Mouse (Mus musculus) G1E (cell line): ENCODE measurements around the gene Coro2a. TPM values are rescaled to one million over a fixed set of nuclear protein-coding genes. Genes with fewer than 3 reads are reported as not detected.
A peak's percentile ranks its signal among the peaks of the same experiment; 100 is the strongest.

Experiments used
- ATAC-seq: 2 replicates; pipeline ENCODE4 v1.8.0; 2016; ENCODE audit warnings: mild to moderate bottlenecking; ENCODE audit not compliant: insufficient number of reproducible peaks, poor library complexity, low FRiP score, severe bottlenecking; ENCODE audit errors: extremely low read depth
- DNase-seq: peaks from one replicate; pipeline ENCODE4 v3.0.0; 2012; ENCODE audit warnings: low spot score
- H3K27me3 ChIP-seq: 2 replicates; pipeline ENCODE4 v1.6.1; 2012; ENCODE audit warnings: mild to moderate bottlenecking, low read length, inconsistent platforms; ENCODE audit not compliant: insufficient read depth
- H3K36me3 ChIP-seq: replicated peaks from 2 replicates; pipeline ENCODE3; 2012; ENCODE audit warnings: mild to moderate bottlenecking, inconsistent platforms
- H3K4me1 ChIP-seq: 2 replicates; pipeline ENCODE4 v1.6.1; 2012; ENCODE audit warnings: low read depth, low read length, inconsistent platforms, mixed read lengths; ENCODE audit not compliant: insufficient read depth
- H3K4me3 ChIP-seq: 2 replicates; pipeline ENCODE4 v1.5.1; 2012; ENCODE audit warnings: low read depth, mild to moderate bottlenecking, inconsistent platforms, low read length, moderate library complexity, mixed read lengths
- H3K9me3 ChIP-seq: replicated peaks from 2 replicates; pipeline ENCODE4 v1.6.1; 2012; ENCODE audit warnings: inconsistent platforms
- CTCF ChIP-seq: IDR thresholded peaks from 2 replicates; pipeline ENCODE4 v1.5.1; 2012; ENCODE audit warnings: low read depth, low read length, inconsistent platforms, mixed read lengths
- GATA1 ChIP-seq: IDR thresholded peaks from 2 replicates; pipeline ENCODE4 v1.6.1; 2012; ENCODE audit warnings: borderline replicate concordance, low read length, inconsistent platforms, mixed read lengths
- GATA2 ChIP-seq: IDR thresholded peaks from 2 replicates; pipeline ENCODE4 v1.6.1; 2012; ENCODE audit warnings: low read depth, low read length, inconsistent platforms, borderline replicate concordance
- POLR2AphosphoS5 ChIP-seq: IDR thresholded peaks from 2 replicates; pipeline ENCODE4 v1.6.1; 2012; ENCODE audit warnings: low read depth, low read length, inconsistent platforms; ENCODE audit not compliant: insufficient replicate concordance
- TAL1 ChIP-seq: conservative IDR thresholded peaks from 2 replicates; pipeline ENCODE4 v1.6.1; 2012; ENCODE audit warnings: low read depth, low read length, inconsistent platforms, mixed read lengths
- polyA plus RNA-seq: library from polyadenylated mRNA; stranded (reverse); fragments of >175 nt; gene quantifications from 2 replicates; pipeline ENCODE4 v1.2.3, GENCODE M21; 2012
- total RNA-seq, 2 experiments: library from RNA; stranded (forward) in 1 of 2; stranded (reverse) in 1 of 2; fragments of 200-1000 nt in 1 of 2; fragments of >200 nt in 1 of 2; fragmentation: Nextera tagmentation in 1 of 2; gene quantifications; 2 replicates each; pipeline ENCODE4 v1.2.3; 2014 to 2017

The Coro2a gene
- total and polyA plus RNA-seq, 3 experiments: 79.5 to 501 (median 158) TPM

DNA sequence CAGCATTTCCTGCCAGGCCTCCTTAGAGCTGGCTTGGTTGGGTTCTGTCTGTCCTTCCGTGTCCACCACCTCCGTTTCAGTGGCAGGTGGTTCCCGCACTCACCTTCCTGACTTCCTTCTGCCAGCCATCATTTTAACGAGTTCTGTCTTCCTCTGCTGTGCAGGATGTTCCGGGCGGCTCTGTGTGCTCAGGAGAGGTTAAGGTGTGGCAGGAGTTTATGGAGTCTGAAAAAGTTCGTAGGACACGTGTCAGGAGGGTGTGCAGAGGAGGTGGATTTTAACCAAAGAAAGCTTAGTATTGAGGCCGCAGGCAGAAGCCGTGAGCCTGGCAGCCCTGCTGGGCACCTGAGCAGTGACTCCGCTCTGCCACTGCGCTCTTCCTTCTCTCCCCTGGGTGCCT, 106.5 kb downstream of the Coro2a start:
- peaks cover 23% of the 10 kb centered on the region for H3K4me1 ChIP-seq
- DNase-seq (no peak), ATAC-seq (no peak)
- no peak overlapping the region for H3K4me3 ChIP-seq
- H3K27me3 ChIP-seq: no peaks in the 10 kb centered on the region
- H3K9me3 ChIP-seq: no peaks in the 10 kb centered on the region
- H3K36me3 ChIP-seq: peaks cover 97% of the 10 kb centered on the region
- no peak for TF ChIP-seq GATA1
- no peak for TF ChIP-seq POLR2AphosphoS5
- TF ChIP-seq TAL1: no peak
- TF ChIP-seq GATA2: no peak
- TF ChIP-seq CTCF: no peak

- peaks cover 74% of the 10 kb centered on the region for H3K36me3 ChIP-seq
- TF ChIP-seq CTCF: no peak
- TF ChIP-seq POLR2AphosphoS5: no peak
- TF ChIP-seq TAL1: no peak
- TF ChIP-seq GATA1: no peak
- no peak for TF ChIP-seq GATA2
- peaks cover 25% of the 10 kb centered on the region for H3K4me1 ChIP-seq
- no peak overlapping the region for H3K4me3 ChIP-seq
- H3K9me3 ChIP-seq: no peaks in the 10 kb centered on the region
- H3K27me3 ChIP-seq: no peaks in the 10 kb centered on the region
- ATAC-seq (no peak), DNase-seq (no peak)
Measured at GRCm38 (mm10) chr4:46493071-46493470, 108.9 kb downstream of the Coro2a start.

DNA sequence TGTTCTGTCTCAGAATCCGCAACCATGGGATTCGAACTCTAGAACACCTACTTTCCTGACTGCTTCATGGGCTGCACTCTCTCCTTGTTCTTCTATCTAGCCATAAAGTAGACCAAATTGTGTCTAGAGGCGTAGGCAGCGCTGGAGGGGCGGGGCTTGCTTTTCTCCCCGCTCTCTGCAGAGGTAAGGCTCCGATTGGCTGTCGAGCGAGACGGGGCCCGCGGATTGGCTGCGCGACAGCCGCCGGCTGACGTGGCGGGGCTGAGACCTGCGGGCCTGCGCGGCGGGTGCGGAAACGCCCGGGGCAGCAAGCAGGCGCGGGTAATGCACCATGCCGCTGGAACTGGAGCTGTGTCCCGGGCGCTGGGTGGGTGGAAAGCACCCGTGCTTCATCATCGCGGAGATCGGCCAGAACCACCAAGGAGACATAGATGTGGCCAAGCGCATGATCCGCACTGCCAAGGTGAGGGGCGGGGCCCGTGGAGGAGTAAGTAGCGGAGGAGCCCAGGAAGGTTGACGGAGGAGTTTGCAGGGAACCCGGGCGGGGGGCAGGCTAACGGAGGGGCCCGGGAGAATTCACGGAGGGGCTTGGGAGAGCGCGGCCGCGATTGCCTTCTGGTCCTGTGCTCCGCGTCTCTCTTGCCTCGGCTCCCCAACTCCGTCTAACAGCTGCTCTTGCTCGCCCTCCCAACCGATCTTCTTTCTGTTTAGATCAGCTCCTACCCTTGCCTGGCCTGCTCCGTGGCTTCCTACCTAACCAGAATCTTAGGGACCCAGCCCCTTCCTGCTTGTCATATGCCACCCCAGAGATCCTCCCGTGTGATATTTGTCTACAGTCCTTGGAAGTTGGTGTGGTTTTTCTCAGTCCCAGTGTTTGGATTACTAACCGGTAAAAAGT, 112.7 kb downstream of the Coro2a start, which contains the start of gene Nans:
TSS of gene Nans (plus strand) at position 221 of the 898 bp plus-strand sequence.
- DNase-seq (peak; percentile 95), ATAC-seq (peak; percentile 82)
- Histone ChIP-seq H3K9me3 (no peaks in the 10 kb centered on the region), H3K36me3 (peaks cover 39% of the 10 kb centered on the region), H3K4me3 (peak within 1 kb of the TSS; percentile 95), H3K27me3 (no peaks in the 10 kb centered on the region), H3K4me1 (peaks cover 43% of the 10 kb centered on the region)
- no peak for TF ChIP-seq GATA1
- no peak for TF ChIP-seq TAL1
- TF ChIP-seq POLR2AphosphoS5: no peak
- no peak for TF ChIP-seq CTCF
- TF ChIP-seq GATA2: no peak

GRCm38 (mm10) chr4:46487348-46487747, 114.7 kb downstream of the Coro2a start:
- DNase-seq (no peak), ATAC-seq (no peak)
- Histone ChIP-seq H3K4me1 (peaks cover 56% of the 10 kb centered on the region), H3K9me3 (no peaks in the 10 kb centered on the region), H3K36me3 (peaks cover 20% of the 10 kb centered on the region), H3K4me3 (no peak overlapping the region), H3K27me3 (no peaks in the 10 kb centered on the region)
- no peak for TF ChIP-seq POLR2AphosphoS5
- no peak for TF ChIP-seq GATA1
- TF ChIP-seq CTCF: no peak
- TF ChIP-seq TAL1: no peak
- no peak for TF ChIP-seq GATA2

Other genes with a start within 250 kb of the Coro2a start
- 7.1 and 12.9 TPM in 2 replicates for gene Trmo, start 212.8 kb downstream of the Coro2a start, total RNA-seq (2014; fragmentation: Nextera tagmentation)
- gene Trmo, start 212.8 kb downstream of the Coro2a start, total RNA-seq (2017): 17.9 and 20.4 TPM in 2 replicates
- gene Trmo, start 212.8 kb downstream of the Coro2a start, polyA plus RNA-seq: 2.9 and 4.2 TPM in 2 replicates
- 39.3 and 132 TPM in 2 replicates for gene Hemgn, start 188.7 kb downstream of the Coro2a start, total RNA-seq (2014; fragmentation: Nextera tagmentation)
- gene Hemgn, start 188.7 kb downstream of the Coro2a start, total RNA-seq (2017): 20.9 and 24.3 TPM in 2 replicates
- gene Hemgn, start 188.7 kb downstream of the Coro2a start, polyA plus RNA-seq: 5.8 and 6.3 TPM in 2 replicates
- gene Anp32b, start 151.3 kb downstream of the Coro2a start, total RNA-seq (2014; fragmentation: Nextera tagmentation): 667 and 728 TPM in 2 replicates
- gene Anp32b, start 151.3 kb downstream of the Coro2a start, total RNA-seq (2017): 28.6 and 40.8 TPM in 2 replicates
- gene Anp32b, start 151.3 kb downstream of the Coro2a start, polyA plus RNA-seq: 900 and 1,076 TPM in 2 replicates
- gene Nans, start 113.0 kb downstream of the Coro2a start, total RNA-seq (2014; fragmentation: Nextera tagmentation): 63.1 and 64.9 TPM in 2 replicates
- 79.3 and 82.6 TPM in 2 replicates for gene Nans, start 113.0 kb downstream of the Coro2a start, total RNA-seq (2017)
- 55.0 and 57.1 TPM in 2 replicates for gene Nans, start 113.0 kb downstream of the Coro2a start, polyA plus RNA-seq
- 13.0 and 18.7 TPM in 2 replicates for gene Trim14, start 66.1 kb downstream of the Coro2a start, total RNA-seq (2014; fragmentation: Nextera tagmentation)
- gene Trim14, start 66.1 kb downstream of the Coro2a start, total RNA-seq (2017): 18.2 and 19.5 TPM in 2 replicates
- gene Trim14, start 66.1 kb downstream of the Coro2a start, polyA plus RNA-seq: 25.9 and 27.2 TPM in 2 replicates
- not detected in 2 replicates for gene Tbc1d2, start 48.0 kb upstream of the Coro2a start, total RNA-seq (2014; fragmentation: Nextera tagmentation)
- gene Tbc1d2, start 48.0 kb upstream of the Coro2a start, total RNA-seq (2017): 0.12 and 0.16 TPM in 2 replicates
- gene Tbc1d2, start 48.0 kb upstream of the Coro2a start, polyA plus RNA-seq: 0.01 TPM in 1 of 2 replicates, not detected in the other